Mouse (Mus musculus) G1E (cell line): ENCODE measurements around the gene Dhrs9.

Experiments
- CTCF ChIP-seq: IDR thresholded peaks from 2 replicates; pipeline ENCODE4 v1.5.1; 2012; ENCODE audit warnings: low read depth, low read length, inconsistent platforms, mixed read lengths
- GATA1 ChIP-seq: IDR thresholded peaks from 2 replicates; pipeline ENCODE4 v1.6.1; 2012; ENCODE audit warnings: borderline replicate concordance, low read length, inconsistent platforms, mixed read lengths

DNA sequence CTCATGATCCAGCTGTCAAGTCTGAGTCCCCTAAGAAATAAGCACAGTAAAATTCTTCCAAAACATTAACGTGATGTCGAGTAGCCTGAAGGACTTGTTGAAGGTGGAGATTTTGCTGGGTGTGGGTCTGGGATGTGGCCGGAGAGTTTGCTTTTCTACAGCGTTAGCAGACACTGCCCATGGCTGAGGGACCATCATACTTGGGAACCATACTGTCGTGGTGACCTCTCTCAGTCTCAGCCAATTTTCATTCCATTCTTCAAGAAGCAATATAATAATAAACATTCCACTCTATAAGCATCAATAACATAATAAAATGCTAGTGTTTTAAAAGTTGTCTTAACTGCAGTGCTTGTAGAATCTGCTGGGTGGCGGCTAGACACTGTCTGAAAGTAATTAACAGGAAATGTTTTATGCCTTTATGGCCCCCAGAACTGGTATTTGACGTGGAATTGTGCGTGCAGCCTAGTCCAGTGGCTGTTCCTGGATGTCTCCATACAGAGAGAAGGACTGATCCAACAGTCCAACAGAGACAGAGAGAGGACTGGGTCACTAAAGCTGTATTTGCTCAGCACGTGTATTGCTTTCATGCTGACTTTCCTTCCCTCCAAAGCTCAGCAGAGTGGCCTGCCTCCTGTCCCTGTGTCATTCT is 15.5 kb downstream of the Dhrs9 start:
- TF ChIP-seq CTCF (no peak), GATA1 (no peak)
